Mouse (Mus musculus): ENCODE results near the gene Bcl7c. TPM values are rescaled to one million over a fixed set of nuclear protein-coding genes. Genes with fewer than 3 reads are reported as not detected.
"Not testable (repeated sequence)": the region's sequence is repeated elsewhere in the genome, so short reads cannot be mapped to it uniquely, and the experiment has no call there.

Gene Bcl7c
- 10 to 100 TPM; 93.2 to 97.1 TPM for total RNA-seq (2021)
- long read RNA-seq, experiment 1, transcript Bcl7c-201 (6 exons, 1,132 nt) = major isoform, 53 of 67 reads
- long read RNA-seq, experiment 1, partial matches to known transcripts = 9 of 67 reads
- long read RNA-seq, experiment 1, other reads (novel, unspliced or antisense) = 1 of 67 reads
- long read RNA-seq, experiment 2, transcript Bcl7c-201 (6 exons, 1,132 nt) = major isoform, 45 of 55 reads
- long read RNA-seq, experiment 2, partial matches to known transcripts = 0 of 55 reads
- long read RNA-seq, experiment 2, other reads (novel, unspliced or antisense) = 8 of 55 reads

- DNase-seq = peak; percentile 90
Observed at GRCm38 (mm10) chr7:127708207-127709078, at the start of gene Bcl7c. TSS of gene Bcl7c (minus strand) at chr7:127708933.

GRCm38 (mm10) chr7:127753741-127754140 lies 45.0 kb upstream of the Bcl7c start:
- DNase-seq = no peak

GRCm38 (mm10) chr7:127753158-127753557 lies 44.4 kb upstream of the Bcl7c start:
- no peak for DNase-seq

- no peak for DNase-seq
Observed at GRCm38 (mm10) chr7:127752069-127752468, 43.3 kb upstream of the Bcl7c start.

GRCm38 (mm10) chr7:127751619-127752018 lies 42.9 kb upstream of the Bcl7c start:
- DNase-seq = no peak

- no peak for DNase-seq
Observed at GRCm38 (mm10) chr7:127750131-127751127, 41.7 kb upstream of the Bcl7c start.

- no peak for DNase-seq
Observed at GRCm38 (mm10) chr7:127748235-127748560, 39.5 kb upstream of the Bcl7c start.

- no peak for DNase-seq
Observed at GRCm38 (mm10) chr7:127747559-127748234, 39.0 kb upstream of the Bcl7c start.

- peak; percentile 37 for DNase-seq
Observed at GRCm38 (mm10) chr7:127746494-127747491, 38.1 kb upstream of the Bcl7c start.

- DNase-seq = peak; percentile 85
Observed at GRCm38 (mm10) chr7:127745652-127746493, 37.1 kb upstream of the Bcl7c start.

- peak; percentile 83 for DNase-seq
Observed at GRCm38 (mm10) chr7:127745251-127745651, 36.5 kb upstream of the Bcl7c start.

GRCm38 (mm10) chr7:127744366-127745045 lies 35.8 kb upstream of the Bcl7c start, which contains the start of gene Fbxl19:
TSS of gene Fbxl19 (plus strand) at chr7:127744543.
- peak; percentile 72 for DNase-seq

GRCm38 (mm10) chr7:127732066-127732465 lies 23.3 kb upstream of the Bcl7c start, which contains the start of gene Ctf2:
TSS of gene Ctf2 (minus strand) at chr7:127732166.
- not testable (repeated sequence) for DNase-seq

- no peak for DNase-seq
Observed at GRCm38 (mm10) chr7:127730170-127730569, 21.4 kb upstream of the Bcl7c start.

GRCm38 (mm10) chr7:127727898-127728297 lies 19.2 kb upstream of the Bcl7c start:
- DNase-seq = no peak

- no peak for DNase-seq
Observed at GRCm38 (mm10) chr7:127725924-127726323, 17.2 kb upstream of the Bcl7c start.

- no peak for DNase-seq
Observed at GRCm38 (mm10) chr7:127725490-127725889, 16.8 kb upstream of the Bcl7c start.

- no peak for DNase-seq
Observed at GRCm38 (mm10) chr7:127719258-127719657, 10.5 kb upstream of the Bcl7c start.

- no peak for DNase-seq
Observed at GRCm38 (mm10) chr7:127718339-127718738, 9.6 kb upstream of the Bcl7c start.
